Mouse (Mus musculus) left cerebral cortex, postnatal 14 days (tissue): ENCODE data around the gene Cox8a. TPM values are rescaled to one million over a fixed set of nuclear protein-coding genes. Genes with fewer than 3 reads are reported as not detected.
A peak's percentile ranks its signal among the peaks of the same experiment; 100 is the strongest.

Source experiments
- DNase-seq, 2 experiments: peaks; one replicate each; pipeline ENCODE4 v3.0.0; 2021 to 2022; ENCODE audit warnings: low spot score in 2 of 2, mixed read lengths in 1 of 2
- intact Hi-C: fragments of 180-260 bp; cut with DNase I; formaldehyde crosslinking; loops from one replicate; pipeline ENCODE4 v1.15.1; 2025
- total RNA-seq, 2 experiments: library from RNA; stranded (reverse); gene quantifications; 2 replicates each; pipeline ENCODE4 v1.2.3; 2021

The Cox8a gene
- total RNA-seq, 2 experiments from 2014 or later, result 1,118 to 1,183 TPM

DNA sequence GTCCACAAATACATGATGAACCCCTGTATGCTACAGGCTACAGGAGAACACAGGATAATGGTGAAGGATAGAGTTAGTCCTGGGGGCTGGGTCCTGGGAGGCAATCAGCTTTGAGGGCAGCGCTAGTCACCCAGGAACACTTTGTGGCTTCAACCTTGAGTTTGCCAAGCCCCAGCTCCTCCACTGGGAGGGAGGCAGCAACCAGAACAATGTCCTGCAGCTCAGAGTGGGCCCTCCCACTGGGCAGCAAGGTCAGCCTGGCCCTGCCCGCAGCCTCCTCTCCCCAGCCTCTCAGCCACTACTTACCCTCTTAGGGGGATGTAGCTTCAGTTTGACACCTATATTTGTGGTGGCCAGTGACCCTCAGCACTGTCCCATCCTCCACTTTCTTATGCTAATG lies 49.0 kb downstream of the Cox8a start:
- DNase-seq, result no peak
- intact Hi-C loops, result loop anchor here (5.0 kb wide), 1 partner anchor 34 kb away; no protein-coding TSS in a partner anchor

DNA sequence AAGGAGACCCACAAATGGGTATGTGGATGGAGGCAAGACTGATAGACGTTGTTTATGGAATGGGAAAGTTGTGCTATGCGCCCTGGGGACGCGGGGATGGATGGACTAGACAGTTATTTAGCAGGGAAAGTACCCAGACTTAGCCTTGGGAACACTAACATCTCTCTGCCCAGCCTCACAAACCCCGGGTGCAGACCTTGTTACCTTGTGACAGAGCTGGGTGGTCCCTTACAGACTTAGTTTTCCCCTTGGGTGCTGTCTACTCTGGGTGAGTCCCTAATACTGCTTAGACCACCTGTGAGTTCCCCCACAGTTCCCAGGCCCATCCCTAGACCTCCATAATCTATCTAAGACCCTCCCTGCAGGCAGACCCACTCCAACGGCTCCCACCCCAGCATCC lies 50.6 kb downstream of the Cox8a start:
- no peak for DNase-seq
- intact Hi-C loops, result loop anchor here (5.0 kb wide), 1 partner anchor 36 kb away; no protein-coding TSS in a partner anchor

DNA sequence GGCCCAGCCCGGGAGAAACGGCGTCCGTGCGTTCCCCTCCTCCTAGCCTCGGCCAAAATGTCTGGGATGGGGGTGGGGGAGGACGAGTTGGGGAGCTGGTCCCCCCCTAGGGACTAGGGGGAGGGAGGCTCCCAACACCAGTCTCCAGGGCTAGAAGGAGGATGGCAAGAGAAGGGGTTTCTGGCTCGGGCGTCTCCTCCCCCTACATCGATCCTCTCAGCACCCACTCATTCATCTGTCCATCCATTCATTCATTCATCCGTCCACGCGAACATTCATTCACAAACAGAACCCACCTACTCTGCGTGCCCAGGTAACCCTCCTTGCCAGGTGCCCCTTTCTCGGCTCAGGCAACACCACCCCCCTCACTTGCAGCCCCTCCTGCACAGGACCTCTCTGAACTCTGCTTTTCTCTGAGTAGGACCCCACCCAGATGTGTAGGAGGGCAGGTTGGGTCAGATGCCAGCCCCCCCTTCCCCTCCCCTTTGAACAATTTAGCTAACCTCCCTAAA lies 51.2 kb downstream of the Cox8a start:
- DNase-seq, result no peak
- intact Hi-C loops, result loop anchor here (5.0 kb wide), 1 partner anchor 36 kb away; no protein-coding TSS in a partner anchor

DNA sequence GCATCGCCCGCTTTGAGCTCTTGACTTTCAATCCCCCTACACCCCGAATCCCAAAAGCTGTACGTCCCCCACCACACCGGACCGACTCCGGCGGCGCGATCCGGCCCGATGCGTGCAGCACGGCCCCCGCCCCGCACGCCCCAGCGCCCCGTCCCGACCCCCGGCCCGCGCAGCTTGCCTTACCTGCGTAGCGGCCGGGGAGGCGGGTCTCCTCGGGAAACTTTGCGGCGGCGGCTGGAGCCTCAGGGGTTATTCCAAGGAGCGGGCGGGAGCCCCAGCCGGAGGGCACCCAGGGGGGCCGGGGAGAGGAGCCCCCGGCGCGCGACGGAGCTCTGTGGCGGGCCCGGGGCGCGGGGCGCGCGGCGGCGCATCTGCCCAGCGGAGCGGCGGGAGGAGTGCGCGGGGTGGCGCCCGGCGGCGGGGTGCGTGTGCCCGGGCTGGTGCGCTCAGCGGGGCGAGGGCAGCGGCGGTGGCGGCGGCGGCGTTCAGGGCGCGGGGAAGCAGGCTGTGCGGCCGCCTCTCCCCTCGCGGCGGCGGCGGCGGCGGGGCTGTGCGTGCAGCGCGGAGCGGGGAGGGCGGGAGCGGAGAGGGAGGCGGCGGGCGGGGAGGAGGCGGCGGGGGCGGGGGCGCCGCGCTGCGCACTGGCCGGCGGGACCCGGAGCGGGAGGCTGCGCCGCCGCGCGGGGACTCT lies 51.8 kb downstream of the Cox8a start:
- intact Hi-C loops, result loop anchor here (5.0 kb wide), 1 partner anchor 37 kb away; no protein-coding TSS in a partner anchor

More for the DNA sequence above, 51.8 kb downstream of the Cox8a start:
- DNase-seq, result peak in 1 of 2 experiments; percentile 41

Other genes with a start within 250 kb of the Cox8a start
- gene Ppp1r14b, start 242.6 kb downstream of the Cox8a start, total RNA-seq, result 10 to 100 TPM; 55.4 to 71.5 TPM
- gene Plcb3, start 241.1 kb downstream of the Cox8a start, total RNA-seq, result 10 to 100 TPM; 13.4 to 13.6 TPM
- 10 to 100 TPM; 69.4 to 78.8 TPM for gene Fkbp2, start 237.1 kb downstream of the Cox8a start, total RNA-seq
- 10 to 100 TPM; 64.3 to 75.4 TPM for gene Vegfb, start 230.0 kb downstream of the Cox8a start, total RNA-seq
- gene Dnajc4, start 225.0 kb downstream of the Cox8a start, total RNA-seq, result 10 to 100 TPM; 21.1 to 21.2 TPM
- gene Nudt22, start 221.5 kb downstream of the Cox8a start, total RNA-seq, result 10 to 100 TPM in 1 of 2 experiments, 1 to 10 TPM in 1; 8.7 to 10.1 TPM
- gene Trpt1, start 221.5 kb downstream of the Cox8a start, total RNA-seq, result 10 to 100 TPM; 19.1 to 20.7 TPM
- 1 to 10 TPM; 4.5 to 4.6 TPM for gene Fermt3, start 198.1 kb downstream of the Cox8a start, total RNA-seq
- 100 to 1,000 TPM; 155 to 165 TPM for gene Stip1, start 177.6 kb downstream of the Cox8a start, total RNA-seq
- gene Macrod1, start 160.8 kb downstream of the Cox8a start, total RNA-seq, result 10 to 100 TPM in 1 of 2 experiments, 1 to 10 TPM in 1; 8.4 to 11.3 TPM
- 10 to 100 TPM; 33.0 to 35.2 TPM for gene Flrt1, start 111.9 kb downstream of the Cox8a start, total RNA-seq
- gene Otub1, start 11.3 kb downstream of the Cox8a start, total RNA-seq, result 100 to 1,000 TPM; 268 to 271 TPM
- 10 to 100 TPM; 34.4 to 35.7 TPM for gene Naa40, start 23.6 kb upstream of the Cox8a start, total RNA-seq
- gene Rcor2, start 49.7 kb upstream of the Cox8a start, total RNA-seq, result 10 to 100 TPM; 15.7 to 16.3 TPM
- gene Mark2, start 124.2 kb upstream of the Cox8a start, total RNA-seq, result 100 to 1,000 TPM; 136 to 140 TPM
- 10 to 100 TPM; 30.5 to 36.2 TPM for gene Spindoc, start 165.4 kb upstream of the Cox8a start, total RNA-seq
- 10 to 100 TPM; 42.5 to 44.5 TPM for gene 2700081O15Rik, start 200.0 kb upstream of the Cox8a start, total RNA-seq